Mouse (Mus musculus) lung, postnatal 0 days (tissue): Measurements from ENCODE around the gene Esyt1. TPM values are rescaled to one million over a fixed set of nuclear protein-coding genes. Genes with fewer than 3 reads are reported as not detected.

Experiments used
- ATAC-seq: fragments of 200-750 bp; cut with Nextera tagmentation; 2 replicates; pipeline ENCODE4 v1.8.0; 2017; ENCODE audit warnings: moderate library complexity
- DNase-seq: peaks from one replicate; pipeline ENCODE4 v3.0.0-alpha.2; 2016; ENCODE audit warnings: low spot score
- H3K27ac ChIP-seq: fragments of 300-500 bp; sonication (generic); 2 replicates; pipeline ENCODE4 v1.5.1; 2014; ENCODE audit warnings: antibody characterized with exemption, mild to moderate bottlenecking, low read length, mixed read lengths
- H3K27me3 ChIP-seq: fragments of 300-500 bp; sonication (generic); replicated peaks from 2 replicates; pipeline ENCODE4 v1.6.1; 2014; ENCODE audit warnings: low read length, mixed read lengths; ENCODE audit not compliant: insufficient read depth
- H3K36me3 ChIP-seq: fragments of 300-500 bp; sonication (generic); 2 replicates; pipeline ENCODE4 v1.6.1; 2014; ENCODE audit warnings: low read length, mixed read lengths; ENCODE audit not compliant: insufficient read depth
- H3K4me1 ChIP-seq: fragments of 300-500 bp; sonication (generic); 2 replicates; pipeline ENCODE4 v1.6.1; 2014; ENCODE audit warnings: antibody characterized with exemption, low read depth, low read length, mixed read lengths; ENCODE audit not compliant: insufficient read depth
- H3K4me2 ChIP-seq: fragments of 300-500 bp; sonication (generic); replicated peaks from 2 replicates; pipeline ENCODE4 v1.6.1; 2014; ENCODE audit warnings: low read depth, mild to moderate bottlenecking, low read length, moderate library complexity, mixed read lengths
- H3K4me3 ChIP-seq: fragments of 300-500 bp; sonication (generic); 2 replicates; pipeline ENCODE4 v1.5.1; 2014; ENCODE audit warnings: low read depth, low read length
- H3K9ac ChIP-seq: fragments of 300-500 bp; sonication (generic); replicated peaks from 2 replicates; pipeline ENCODE4 v1.6.1; 2014; ENCODE audit warnings: low read depth, mild to moderate bottlenecking
- H3K9me3 ChIP-seq: fragments of 300-500 bp; sonication (generic); 2 replicates; pipeline ENCODE4 v1.6.1; 2016; ENCODE audit warnings: low read length, mixed read lengths
- CTCF ChIP-seq: IDR thresholded peaks from 2 replicates; pipeline ENCODE4 v1.5.1; 2016; ENCODE audit warnings: antibody characterized with exemption, mild to moderate bottlenecking
- EP300 ChIP-seq: IDR thresholded peaks from 2 replicates; pipeline ENCODE4 v1.6.1; 2016; ENCODE audit warnings: antibody characterized with exemption, mild to moderate bottlenecking, control low read depth
- WGBS: fragments of 180-500 bp; shearing (Covaris S2); extraction: QIAGEN DNeasy Blood & Tissue Kit; methylation state at CpG from one replicate; pipeline ENCODE4 v1.1.7; 2014; 5-methylcytosine and 5-hydroxymethylcytosine counted together
- polyA plus RNA-seq: library from polyadenylated mRNA; unstranded; fragments of >200 nt; fragmentation: Nextera tagmentation; extraction: Ambion mirVana; gene quantifications from 2 replicates; pipeline ENCODE4 v1.2.1, GENCODE M21; 2015

Gene Esyt1
- 31.1 and 38.2 TPM in 2 replicates for polyA plus RNA-seq

DNA sequence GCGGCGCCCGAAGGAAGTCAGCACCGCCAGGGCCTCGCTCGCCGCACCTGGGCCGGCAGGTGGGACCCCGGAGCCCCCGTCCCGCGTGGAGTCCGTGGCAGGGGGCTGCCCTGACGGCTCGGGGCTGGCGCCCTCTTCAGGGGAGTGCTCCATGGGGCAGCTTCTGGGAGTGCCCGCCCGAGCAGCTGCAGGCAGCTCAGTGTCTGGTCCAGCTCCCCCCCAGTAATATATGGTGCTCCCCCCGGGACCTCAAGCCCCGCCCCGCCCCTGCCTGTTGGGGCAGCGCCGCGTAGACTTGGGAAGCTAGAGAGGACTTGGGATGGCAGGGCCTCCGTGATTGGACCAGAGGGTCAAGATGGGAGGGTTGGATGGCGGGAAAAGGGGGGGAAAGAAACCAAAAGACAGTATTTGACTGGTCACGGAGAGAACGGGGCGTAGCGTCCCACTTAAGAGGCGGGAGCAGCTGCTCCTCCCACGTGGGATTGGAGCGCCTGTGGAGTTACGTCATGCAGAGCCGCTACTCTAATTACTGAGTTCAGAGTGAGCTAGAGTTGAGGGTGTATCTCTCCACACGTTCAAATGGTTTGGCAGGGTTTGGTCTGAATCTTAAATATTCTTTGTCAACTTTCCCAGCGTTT is at the start of gene Esyt1:
Gene Esyt1 (minus strand): TSS at position 201 of the 638 bp plus-strand sequence.
- ATAC-seq (peak; percentile 98), DNase-seq (peak; percentile 100)
- Histone ChIP-seq H3K36me3 (no peaks in the 10 kb centered on the region; the same call in 1 of the 2 replicates), H3K9me3 (no peaks in the 10 kb centered on the region), H3K4me2 (peak within 1 kb of the TSS; percentile 92), H3K4me1 (peaks cover 6% of the 10 kb centered on the region; the same call in 1 of the 2 replicates), H3K9ac (peak within 1 kb of the TSS; percentile 79), H3K27me3 (no peaks in the 10 kb centered on the region), H3K4me3 (peak within 1 kb of the TSS; percentile 85), H3K27ac (peak within 1 kb of the TSS; percentile 93)
- under 1% methylated on average over 31 of the region's 37 CpGs for WGBS
- TF ChIP-seq EP300 (peak; percentile 24; the same call in 1 of the 2 replicates), CTCF (peak; percentile 66)

- TF ChIP-seq CTCF (peak; percentile 66), EP300 (no peak)
- H3K4me2 ChIP-seq: no peak overlapping the region
- no peaks in the 10 kb centered on the region for H3K36me3 ChIP-seq
- no peak overlapping the region for H3K9ac ChIP-seq
- ATAC-seq (no peak), DNase-seq (peak; percentile 60)
- no peak overlapping the region for H3K27ac ChIP-seq
- H3K27me3 ChIP-seq: no peaks in the 10 kb centered on the region
- H3K4me1 ChIP-seq: no peaks in the 10 kb centered on the region
- H3K4me3 ChIP-seq: no peak overlapping the region
- H3K9me3 ChIP-seq: no peaks in the 10 kb centered on the region
- WGBS: 90% methylated on average over 2 of the region's 2 CpGs
Observed at GRCm38 (mm10) chr10:128575063-128575462, 49.4 kb upstream of the Esyt1 start.

DNA sequence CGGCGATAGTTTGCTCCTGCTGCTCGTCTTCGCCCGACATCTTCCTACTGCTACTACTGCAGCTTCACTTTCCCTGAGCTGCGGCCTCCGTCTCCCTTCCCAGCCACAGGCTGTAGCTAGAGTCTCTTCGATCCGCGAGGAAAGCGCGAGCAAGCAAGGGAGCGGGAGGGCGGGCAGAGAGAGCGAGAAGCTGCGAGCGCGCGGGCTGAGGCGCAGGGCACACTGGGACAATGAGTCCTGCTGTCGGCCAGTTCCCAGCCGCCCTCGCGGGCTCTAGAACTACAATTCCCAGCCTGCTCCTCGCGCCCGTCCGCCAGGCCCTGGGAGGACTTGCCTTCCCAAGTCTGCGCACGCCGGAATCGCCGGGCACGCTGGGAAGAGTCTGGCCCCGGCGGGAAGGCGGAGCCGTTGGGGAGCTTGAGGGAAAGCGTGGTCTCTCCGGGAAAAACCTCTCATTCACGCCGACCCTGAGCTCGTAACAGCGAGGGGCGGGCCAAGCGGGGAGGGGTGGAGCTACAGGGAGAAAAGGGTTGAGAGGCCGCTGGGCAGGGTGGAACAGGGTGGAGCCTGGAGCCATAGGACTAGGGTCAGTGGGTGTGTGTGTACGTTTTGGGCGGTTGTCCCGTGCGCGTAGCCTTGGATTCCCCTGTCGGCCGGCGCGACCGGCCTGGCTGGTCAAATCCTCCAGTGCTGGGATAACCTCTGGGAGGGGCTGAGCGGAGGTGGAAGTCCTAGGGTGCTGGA is 40.3 kb upstream of the Esyt1 start, which contains the start of gene Pa2g4:
Gene Pa2g4 (minus strand): TSS at position 200 of the 744 bp plus-strand sequence.
- ATAC-seq (peak; percentile 97), DNase-seq (peak; percentile 99)
- Histone ChIP-seq H3K9ac (peak within 1 kb of the TSS; percentile 73), H3K4me2 (peak within 1 kb of the TSS; percentile 80), H3K4me1 (no peaks in the 10 kb centered on the region), H3K9me3 (no peaks in the 10 kb centered on the region), H3K27me3 (no peaks in the 10 kb centered on the region), H3K4me3 (peak within 1 kb of the TSS; percentile 72), H3K36me3 (no peaks in the 10 kb centered on the region; the same call in 1 of the 2 replicates), H3K27ac (peak within 1 kb of the TSS; percentile 88)
- TF ChIP-seq EP300: peak; percentile 49; the same call in 1 of the 2 replicates
- peak; percentile 32 for TF ChIP-seq CTCF
- WGBS: under 1% methylated on average over 58 of the region's 58 CpGs

DNA sequence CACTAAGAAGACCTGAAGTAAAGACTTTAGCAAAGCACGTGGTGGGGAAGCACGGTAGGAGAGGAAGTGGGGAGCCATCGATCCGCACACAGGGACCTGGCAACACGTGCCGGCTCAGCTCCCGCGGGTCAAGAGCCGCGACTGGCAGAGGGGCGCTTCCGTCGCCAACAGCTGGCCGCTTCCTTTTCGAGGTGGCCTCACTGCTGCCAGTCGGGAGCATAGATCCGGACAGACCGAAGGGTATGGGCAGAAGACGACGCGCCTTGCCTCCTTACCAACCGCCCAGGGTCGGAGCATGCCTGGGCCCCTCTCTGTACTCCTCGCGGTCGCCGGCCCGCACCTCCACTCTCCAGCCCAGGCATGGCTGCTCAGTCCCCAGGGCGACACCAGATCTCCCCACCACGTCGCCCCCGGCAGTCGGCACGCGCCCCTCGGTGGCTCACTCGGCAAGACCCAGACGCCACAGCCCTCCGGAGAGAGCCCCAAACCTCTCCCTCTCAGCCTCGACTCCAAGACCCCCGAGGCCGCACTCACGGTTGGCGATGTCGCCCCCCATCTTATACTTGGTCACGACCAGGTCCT is 39.6 kb upstream of the Esyt1 start:
- WGBS: 3% methylated on average over 37 of the region's 46 CpGs
- H3K27ac ChIP-seq: peak overlapping the region; percentile 88
- peak overlapping the region; percentile 72 for H3K4me3 ChIP-seq
- peak; percentile 7 for ATAC-seq
- H3K4me1 ChIP-seq: no peaks in the 10 kb centered on the region
- DNase-seq: peak; percentile 49
- no peaks in the 10 kb centered on the region for H3K27me3 ChIP-seq
- peak overlapping the region; percentile 80 for H3K4me2 ChIP-seq
- no peaks in the 10 kb centered on the region for H3K9me3 ChIP-seq
- TF ChIP-seq CTCF (no peak), EP300 (no peak)
- peaks cover 4% of the 10 kb centered on the region for H3K36me3 ChIP-seq
- peak overlapping the region; percentile 73 for H3K9ac ChIP-seq

DNA sequence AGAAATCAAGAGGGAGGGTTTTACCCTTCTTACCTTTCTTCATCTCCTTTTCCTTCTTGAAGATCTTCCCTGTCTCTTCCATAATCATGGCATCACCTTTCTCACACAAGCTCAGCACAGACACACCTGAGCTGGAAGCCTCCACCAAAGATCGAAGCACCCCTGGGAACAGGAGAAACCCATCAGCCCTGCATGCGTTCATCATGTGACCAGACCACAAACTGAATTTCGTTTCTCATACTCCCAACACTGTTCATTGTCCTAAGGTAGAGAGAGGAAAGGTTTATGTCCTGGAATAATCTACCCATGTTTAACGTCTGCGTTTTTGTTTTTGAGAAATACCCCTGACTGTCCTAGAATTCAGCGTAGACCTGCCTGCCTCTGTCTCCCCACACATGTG is 37.9 kb upstream of the Esyt1 start:
- Histone ChIP-seq H3K36me3 (peaks cover 18% of the 10 kb centered on the region), H3K27ac (no peak overlapping the region), H3K4me2 (no peak overlapping the region), H3K4me3 (no peak overlapping the region), H3K27me3 (no peaks in the 10 kb centered on the region), H3K9me3 (no peaks in the 10 kb centered on the region), H3K9ac (no peak overlapping the region), H3K4me1 (no peaks in the 10 kb centered on the region)
- no peak for ATAC-seq
- WGBS: 83% methylated on average over 6 of the region's 6 CpGs
- no peak for TF ChIP-seq CTCF
- TF ChIP-seq EP300: no peak
- no peak for DNase-seq

DNA sequence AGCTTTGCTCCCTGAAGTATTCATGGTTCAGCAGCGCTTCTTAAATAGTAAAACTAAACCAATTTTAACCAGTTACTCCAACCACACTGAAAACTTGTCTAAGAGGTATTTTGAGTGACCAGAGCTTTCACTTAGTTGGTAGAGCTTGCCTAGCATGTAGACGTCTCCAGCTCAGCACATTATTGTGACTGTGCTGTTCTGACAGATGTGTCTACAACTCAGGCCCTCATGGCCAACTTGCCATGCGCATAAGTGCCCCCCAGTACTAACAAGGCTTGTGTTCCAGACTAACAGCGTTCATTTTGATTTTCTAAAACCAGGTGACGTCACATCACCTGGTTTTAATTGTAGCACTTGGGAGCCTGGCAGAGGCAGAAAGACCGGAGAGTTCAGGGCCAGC is 31.3 kb upstream of the Esyt1 start:
- no peaks in the 10 kb centered on the region for H3K9me3 ChIP-seq
- no peak for ATAC-seq
- WGBS: 82% methylated on average over 6 of the region's 6 CpGs

More for the DNA sequence above, 31.3 kb upstream of the Esyt1 start:
- H3K27me3 ChIP-seq: no peaks in the 10 kb centered on the region
- H3K4me3 ChIP-seq: no peak overlapping the region
- H3K27ac ChIP-seq: no peak overlapping the region
- H3K36me3 ChIP-seq: peaks cover 18% of the 10 kb centered on the region
- H3K4me1 ChIP-seq: no peaks in the 10 kb centered on the region
- no peak overlapping the region for H3K9ac ChIP-seq
- H3K4me2 ChIP-seq: no peak overlapping the region
- no peak for DNase-seq
- no peak for TF ChIP-seq CTCF
- no peak for TF ChIP-seq EP300
